Mouse (Mus musculus): ENCODE data around the gene Gm20481. TPM values are rescaled to one million over a fixed set of nuclear protein-coding genes. Genes with fewer than 3 reads are reported as not detected.
"Not testable (repeated sequence)": the region's sequence is repeated elsewhere in the genome, so short reads cannot be mapped to it uniquely, and the experiment has no call there.

Gm20481 gene
- polyA plus RNA-seq, 1 experiment from 2014 or later = 0.55 TPM

DNA sequence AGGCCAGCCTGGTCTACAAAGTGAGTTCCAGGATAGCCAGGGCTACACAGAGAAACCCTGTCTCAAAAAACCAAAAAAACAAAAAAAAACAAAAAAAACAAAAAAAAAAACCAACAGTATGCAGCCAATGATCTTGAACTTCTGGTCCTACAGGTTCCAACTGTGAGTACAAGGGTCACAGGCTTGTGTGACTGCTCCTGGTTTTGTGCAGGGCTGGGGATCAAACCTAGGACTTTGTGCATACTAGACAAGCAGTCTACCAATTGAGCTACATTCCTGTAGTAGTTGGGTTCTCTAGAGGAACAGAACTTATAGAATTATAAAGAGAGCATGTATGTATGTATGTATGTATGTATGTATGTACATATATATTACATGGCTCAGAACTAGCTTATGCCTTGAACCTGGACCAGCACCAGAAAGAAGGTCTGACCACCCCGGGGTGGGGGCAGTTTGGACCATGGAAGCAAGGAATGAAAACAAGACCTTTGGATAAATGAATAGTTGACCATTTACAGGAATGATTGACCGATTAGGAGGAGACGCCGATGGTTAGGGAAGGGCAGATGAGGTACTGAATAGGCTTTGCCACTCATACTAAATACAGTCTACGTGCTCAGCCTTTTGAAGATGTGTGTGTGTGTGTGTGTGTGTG, 23.1 kb upstream of the Gm20481 start:
- no peak overlapping the region for H3K9ac ChIP-seq (ENCODE audit: low read length)
- H3K36me3 ChIP-seq (ENCODE audit: control insufficient read depth, insufficient read depth, low read length) = peaks cover 22% of the 10 kb centered on the region
- H3K4me1 ChIP-seq (ENCODE audit: control insufficient read depth in 2 of 2, insufficient read depth in 2 of 2, low read length in 2 of 2) = peaks cover 5 to 20% of the 10 kb centered on the region in 2 experiments
- no peak overlapping the region for H3K4me2 ChIP-seq (ENCODE audit: low read length)
- H3K27me3 ChIP-seq (ENCODE audit: control insufficient read depth, insufficient read depth, low read length) = no peaks in the 10 kb centered on the region
- no peak overlapping the region for H3K4me3 ChIP-seq (ENCODE audit: control insufficient read depth in 1 of 2, insufficient read depth in 1 of 2, low read depth in 1 of 2, low read length in 2 of 2)
- no peaks in the 10 kb centered on the region for H3K9me3 ChIP-seq (ENCODE audit: control insufficient read depth, low read length)
- WGBS = 91% methylated on average over 5 of the region's 5 CpGs
- no peak overlapping the region for H3K27ac ChIP-seq (replicated peaks in 1 of 2; ENCODE audit: control insufficient read depth in 1 of 2, insufficient read depth in 1 of 2, low read depth in 2 of 2, low read length in 2 of 2)
- ATAC-seq (ENCODE audit: insufficient number of reproducible peaks, insufficient read depth, low FRiP score, low read depth) = no peak

DNA sequence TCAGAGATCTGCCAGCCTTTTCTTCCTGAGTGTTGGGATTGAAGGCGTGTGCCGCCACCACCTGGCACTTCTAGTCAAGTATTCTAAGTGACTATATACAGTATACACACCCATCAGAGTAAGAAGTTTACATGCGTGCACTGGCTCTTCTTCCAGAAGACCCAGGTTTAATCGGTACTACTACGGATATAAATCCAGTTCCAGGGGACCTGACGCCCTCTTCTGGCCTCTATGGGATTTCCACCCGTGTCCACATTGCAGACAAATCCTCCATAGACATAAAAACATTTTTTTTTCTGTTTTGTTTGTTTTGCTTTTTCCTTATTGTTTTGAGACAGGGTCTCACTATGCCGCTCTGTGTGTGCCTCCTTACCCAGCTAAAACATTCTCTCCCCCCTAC, 22.1 kb upstream of the Gm20481 start:
- H3K27me3 ChIP-seq (ENCODE audit: control insufficient read depth, insufficient read depth, low read length) = no peaks in the 10 kb centered on the region
- 24% methylated on average over 8 of the region's 8 CpGs for WGBS
- no peak overlapping the region for H3K4me2 ChIP-seq (ENCODE audit: low read length)
- H3K4me1 ChIP-seq (ENCODE audit: control insufficient read depth in 2 of 2, insufficient read depth in 2 of 2, low read length in 2 of 2) = peaks cover 3 to 17% of the 10 kb centered on the region in 2 experiments
- H3K9ac ChIP-seq (ENCODE audit: low read length) = no peak overlapping the region
- H3K9me3 ChIP-seq (ENCODE audit: control insufficient read depth, low read length) = no peaks in the 10 kb centered on the region
- H3K27ac ChIP-seq (replicated peaks in 1 of 2; ENCODE audit: control insufficient read depth in 1 of 2, insufficient read depth in 1 of 2, low read depth in 2 of 2, low read length in 2 of 2) = no peak overlapping the region
- no peak overlapping the region for H3K4me3 ChIP-seq (ENCODE audit: control insufficient read depth in 1 of 2, insufficient read depth in 1 of 2, low read depth in 1 of 2, low read length in 2 of 2)
- peaks cover 22% of the 10 kb centered on the region for H3K36me3 ChIP-seq (ENCODE audit: control insufficient read depth, insufficient read depth, low read length)
- no peak for ATAC-seq (ENCODE audit: insufficient number of reproducible peaks, insufficient read depth, low FRiP score, low read depth)

DNA sequence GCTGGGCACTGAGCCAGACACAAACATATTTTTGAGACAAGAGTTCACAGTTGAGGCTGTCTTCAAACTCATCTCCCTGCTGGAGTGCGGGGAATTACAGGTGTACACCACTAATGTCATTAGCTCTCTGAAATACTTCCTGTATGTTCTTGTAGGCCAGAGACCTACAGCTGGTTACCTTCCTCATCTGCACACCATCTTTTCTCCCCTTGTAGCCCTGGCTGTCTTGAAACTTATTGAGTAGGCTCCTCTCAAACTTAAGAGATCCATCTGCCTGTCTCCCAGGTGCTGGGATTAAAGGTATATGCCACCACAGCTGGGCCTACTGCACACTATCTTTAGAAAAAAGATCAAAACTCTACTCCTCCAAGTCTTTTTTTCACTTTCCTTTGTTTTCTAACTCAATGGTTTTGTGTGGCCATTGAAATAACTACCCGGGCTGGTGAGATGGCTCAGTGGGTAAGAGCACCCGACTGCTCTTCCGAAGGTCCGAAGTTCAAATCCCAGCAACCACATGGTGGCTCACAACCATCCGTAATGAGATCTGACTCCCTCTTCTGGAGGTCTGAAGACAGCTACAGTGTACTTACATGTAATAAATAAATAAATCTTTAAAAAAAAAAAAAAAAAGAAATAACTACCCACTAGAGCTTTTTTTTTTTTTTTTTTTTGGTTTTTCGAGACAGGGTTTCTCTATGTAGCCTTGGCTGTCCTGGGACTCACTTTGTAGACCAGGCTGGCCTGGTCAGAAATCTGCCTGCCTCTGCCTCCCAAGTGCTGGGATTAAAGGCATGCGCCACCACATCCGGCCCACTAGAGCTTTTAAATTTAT, 20.8 kb upstream of the Gm20481 start:
- H3K9me3 ChIP-seq (ENCODE audit: control insufficient read depth, low read length); H3K9ac ChIP-seq (ENCODE audit: low read length); ATAC-seq (ENCODE audit: insufficient number of reproducible peaks, insufficient read depth, low FRiP score, low read depth); H3K27ac ChIP-seq (replicated peaks in 1 of 2; ENCODE audit: control insufficient read depth in 1 of 2, insufficient read depth in 1 of 2, low read depth in 2 of 2, low read length in 2 of 2); H3K4me2 ChIP-seq (ENCODE audit: low read length); H3K27me3 ChIP-seq (ENCODE audit: control insufficient read depth, insufficient read depth, low read length); H3K4me3 ChIP-seq (ENCODE audit: control insufficient read depth in 1 of 2, insufficient read depth in 1 of 2, low read depth in 1 of 2, low read length in 2 of 2): not testable (repeated sequence)
- peaks cover 3 to 17% of the 10 kb centered on the region in 2 experiments for H3K4me1 ChIP-seq (ENCODE audit: control insufficient read depth in 2 of 2, insufficient read depth in 2 of 2, low read length in 2 of 2)
- WGBS = 63% methylated on average over 9 of the region's 9 CpGs
- H3K36me3 ChIP-seq (ENCODE audit: control insufficient read depth, insufficient read depth, low read length) = peaks cover 22% of the 10 kb centered on the region

- ATAC-seq (ENCODE audit: insufficient number of reproducible peaks, insufficient read depth, low FRiP score, low read depth) = no peak
- peaks cover 3 to 13% of the 10 kb centered on the region in 2 experiments for H3K4me1 ChIP-seq (ENCODE audit: control insufficient read depth in 2 of 2, insufficient read depth in 2 of 2, low read length in 2 of 2)
- no peak overlapping the region for H3K9ac ChIP-seq (ENCODE audit: low read length)
- no peaks in the 10 kb centered on the region for H3K27me3 ChIP-seq (ENCODE audit: control insufficient read depth, insufficient read depth, low read length)
- peaks cover 22% of the 10 kb centered on the region for H3K36me3 ChIP-seq (ENCODE audit: control insufficient read depth, insufficient read depth, low read length)
- H3K27ac ChIP-seq (replicated peaks in 1 of 2; ENCODE audit: control insufficient read depth in 1 of 2, insufficient read depth in 1 of 2, low read depth in 2 of 2, low read length in 2 of 2) = no peak overlapping the region
- 39% methylated on average over 4 of the region's 4 CpGs for WGBS
- H3K4me2 ChIP-seq (ENCODE audit: low read length) = no peak overlapping the region
- no peak overlapping the region for H3K4me3 ChIP-seq (ENCODE audit: control insufficient read depth in 1 of 2, insufficient read depth in 1 of 2, low read depth in 1 of 2, low read length in 2 of 2)
- no peaks in the 10 kb centered on the region for H3K9me3 ChIP-seq (ENCODE audit: control insufficient read depth, low read length)
Measured at GRCm38 (mm10) chr17:34949553-34949969, 20.2 kb upstream of the Gm20481 start.

DNA sequence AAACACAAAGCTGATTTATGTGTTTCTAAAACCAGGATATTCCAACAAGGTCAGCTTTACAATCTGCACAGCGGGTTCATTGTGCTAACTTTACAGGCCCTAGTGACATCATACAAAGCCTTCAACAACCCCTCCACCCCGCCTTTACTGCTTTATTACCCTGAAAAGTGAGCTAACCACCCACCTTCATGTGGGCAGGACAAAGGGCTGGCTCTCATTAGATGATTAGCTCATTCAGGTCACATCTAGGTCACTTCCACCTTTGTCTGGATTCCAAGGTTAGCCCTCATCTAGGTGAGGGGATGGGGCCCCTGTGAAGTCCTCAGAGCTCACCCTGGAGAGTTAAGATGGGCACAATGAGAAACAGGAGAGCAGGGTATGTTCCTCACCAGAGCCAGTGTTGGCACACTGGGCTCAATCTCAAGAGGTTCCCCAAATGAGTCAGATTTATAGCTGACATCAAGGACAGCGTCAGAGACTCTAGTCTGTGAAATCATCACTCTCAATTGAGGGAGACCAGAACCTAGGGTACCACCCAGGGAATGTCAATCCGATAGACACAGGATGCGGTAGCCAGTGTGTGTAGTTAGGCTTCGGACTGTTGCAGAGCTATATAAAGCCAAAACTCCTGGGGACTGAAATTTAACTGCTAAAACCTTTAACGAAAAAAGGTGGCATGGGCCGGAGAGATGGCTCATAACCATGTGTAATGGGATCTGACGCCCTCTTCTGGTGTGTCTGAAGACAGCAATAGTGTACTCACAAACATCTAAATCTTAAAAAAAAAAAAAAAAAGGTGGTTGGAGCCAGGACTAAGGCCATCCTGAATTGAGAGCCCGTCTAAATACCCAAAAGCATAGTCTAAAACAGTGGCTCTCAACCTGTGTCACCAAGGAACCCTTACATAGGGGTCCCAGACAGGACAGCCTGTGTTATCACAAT, 18.9 kb upstream of the Gm20481 start:
- peaks cover 22% of the 10 kb centered on the region for H3K36me3 ChIP-seq (ENCODE audit: control insufficient read depth, insufficient read depth, low read length)
- H3K9me3 ChIP-seq (ENCODE audit: control insufficient read depth, low read length) = no peaks in the 10 kb centered on the region
- H3K9ac ChIP-seq (ENCODE audit: low read length) = peak overlapping the region; percentile 100
- whole genome bisulfite sequencing = 34% methylated on average over 10 of the region's 10 CpGs
- H3K4me3 ChIP-seq (ENCODE audit: control insufficient read depth in 1 of 2, insufficient read depth in 1 of 2, low read depth in 1 of 2, low read length in 2 of 2) = peak overlapping the region; percentile 98 to 99
- peak overlapping the region; percentile 78 for H3K4me2 ChIP-seq (ENCODE audit: low read length)
- H3K4me1 ChIP-seq (ENCODE audit: control insufficient read depth in 2 of 2, insufficient read depth in 2 of 2, low read length in 2 of 2) = peaks cover 3 to 13% of the 10 kb centered on the region in 2 experiments
- peak overlapping the region; percentile 76 to 85 for H3K27ac ChIP-seq (replicated peaks in 1 of 2; ENCODE audit: control insufficient read depth in 1 of 2, insufficient read depth in 1 of 2, low read depth in 2 of 2, low read length in 2 of 2)
- no peaks in the 10 kb centered on the region for H3K27me3 ChIP-seq (ENCODE audit: control insufficient read depth, insufficient read depth, low read length)
- ATAC-seq (ENCODE audit: insufficient number of reproducible peaks, insufficient read depth, low FRiP score, low read depth) = no peak

GRCm38 (mm10) chr17:34951636-34952377, 17.9 kb upstream of the Gm20481 start:
- peaks cover 22% of the 10 kb centered on the region for H3K36me3 ChIP-seq (ENCODE audit: control insufficient read depth, insufficient read depth, low read length)
- peaks cover 3 to 13% of the 10 kb centered on the region in 2 experiments for H3K4me1 ChIP-seq (ENCODE audit: control insufficient read depth in 2 of 2, insufficient read depth in 2 of 2, low read length in 2 of 2)
- H3K4me2 ChIP-seq (ENCODE audit: low read length) = peak overlapping the region; percentile 78
- H3K9ac ChIP-seq (ENCODE audit: low read length) = peak overlapping the region; percentile 100
- peak overlapping the region; percentile 98 to 99 for H3K4me3 ChIP-seq (ENCODE audit: control insufficient read depth in 1 of 2, insufficient read depth in 1 of 2, low read depth in 1 of 2, low read length in 2 of 2)
- peaks cover 5% of the 10 kb centered on the region; the same call in 1 of the 2 replicates for H3K27me3 ChIP-seq (ENCODE audit: control insufficient read depth, insufficient read depth, low read length)
- peak overlapping the region; percentile 76 to 85 for H3K27ac ChIP-seq (replicated peaks in 1 of 2; ENCODE audit: control insufficient read depth in 1 of 2, insufficient read depth in 1 of 2, low read depth in 2 of 2, low read length in 2 of 2)
- WGBS = under 1% methylated on average over 29 of the region's 29 CpGs
- no peak; the same call in 1 of the 2 replicates for ATAC-seq (ENCODE audit: insufficient number of reproducible peaks, insufficient read depth, low FRiP score, low read depth)
- H3K9me3 ChIP-seq (ENCODE audit: control insufficient read depth, low read length) = no peaks in the 10 kb centered on the region
